Mouse (Mus musculus): ENCODE results near the gene Gucy1b2. TPM values are rescaled to one million over a fixed set of nuclear protein-coding genes. Genes with fewer than 3 reads are reported as not detected.

Gene Gucy1b2
- total RNA-seq (2022) = 1 to 10 TPM in 3 of 4 experiments, under 1 TPM in 1; 0.97 to 1.9 (median 1.3) TPM

DNA sequence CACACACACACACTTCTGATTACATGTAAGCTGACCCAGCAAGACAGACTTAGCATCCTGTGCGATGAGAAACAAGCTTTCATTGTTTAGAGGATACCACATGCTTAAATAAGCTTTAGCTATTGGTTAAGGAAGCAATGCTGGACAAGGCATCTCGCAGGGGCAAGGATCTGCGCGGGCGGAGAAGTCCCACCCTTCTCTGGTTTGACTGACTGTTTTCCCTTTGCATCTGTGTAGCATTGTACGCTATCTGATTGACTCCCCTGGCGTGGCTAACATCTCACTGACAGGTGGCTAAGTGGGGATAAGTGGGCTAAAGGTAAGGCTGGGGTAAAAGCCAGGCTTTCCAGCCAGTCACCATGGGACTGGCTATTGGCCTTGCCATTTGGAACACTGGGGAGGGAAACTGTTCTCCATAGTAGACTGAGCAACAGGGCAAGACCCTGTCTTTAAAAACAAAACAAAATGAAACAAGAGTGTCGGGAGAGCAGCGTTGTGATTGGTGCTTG is at the start of gene Gucy1b2:
TSS of gene Gucy1b2 (minus strand) at position 51 of the 509 bp plus-strand sequence.
- no peak for DNase-seq

DNA sequence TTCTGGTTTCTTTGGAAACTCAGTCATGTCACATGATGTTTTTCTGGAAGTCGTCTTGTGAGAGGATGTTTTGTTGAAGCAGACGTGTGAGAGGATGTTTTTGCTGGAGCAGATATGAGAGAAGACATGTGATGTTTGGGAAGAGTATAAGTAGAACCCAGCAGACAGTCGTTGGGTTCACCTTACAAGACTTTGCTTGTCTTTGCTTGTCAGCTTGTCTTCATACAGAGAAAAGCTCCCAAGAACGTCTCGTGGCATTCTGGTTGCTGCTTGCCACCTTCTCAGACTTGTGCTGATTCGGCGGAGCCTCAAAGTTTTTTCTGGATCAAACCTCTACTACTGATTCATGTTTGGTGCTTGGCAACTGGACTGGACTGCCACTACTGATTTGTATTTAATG is 41.3 kb upstream of the Gucy1b2 start:
- no peak for DNase-seq

DNA sequence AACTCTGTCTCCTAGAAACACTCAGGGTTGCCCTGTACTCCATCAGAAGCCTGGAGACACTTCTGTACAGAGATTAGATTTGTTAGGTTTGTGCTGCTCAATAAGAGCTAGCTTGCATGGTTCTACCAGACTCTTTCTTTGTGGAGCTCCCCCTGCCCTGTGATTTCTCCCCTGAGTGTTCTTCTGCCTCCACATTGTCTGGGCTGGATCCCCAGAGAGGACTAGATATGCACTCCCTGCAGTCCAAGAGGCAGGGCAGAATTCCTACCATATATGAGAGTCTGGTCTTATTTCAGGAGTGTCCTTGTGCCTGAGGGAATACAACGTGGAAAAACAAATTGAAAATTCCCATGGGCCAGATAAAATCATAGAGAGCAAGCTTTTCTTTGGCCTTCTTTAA is 40.4 kb upstream of the Gucy1b2 start:
- no peak for DNase-seq

DNA sequence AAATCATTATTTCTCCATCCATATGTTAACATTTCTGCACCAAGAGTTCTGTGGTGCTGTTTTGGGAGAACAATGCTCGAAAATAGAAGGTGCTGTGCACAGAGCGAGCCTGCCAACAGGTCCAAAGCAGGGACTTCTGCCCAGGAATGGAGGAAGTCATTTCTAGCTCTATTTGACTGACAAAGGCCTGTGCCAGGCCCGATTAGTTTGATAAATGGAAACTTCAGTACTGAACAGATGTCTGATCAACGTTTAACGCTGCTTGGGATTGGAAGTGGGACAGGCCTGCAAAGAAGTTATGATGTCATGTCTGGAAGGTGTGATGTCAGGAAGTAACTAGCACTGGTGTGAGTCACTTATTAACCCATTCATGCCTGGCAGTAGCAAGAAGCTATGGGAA is 37.4 kb upstream of the Gucy1b2 start:
- no peak for DNase-seq

DNA sequence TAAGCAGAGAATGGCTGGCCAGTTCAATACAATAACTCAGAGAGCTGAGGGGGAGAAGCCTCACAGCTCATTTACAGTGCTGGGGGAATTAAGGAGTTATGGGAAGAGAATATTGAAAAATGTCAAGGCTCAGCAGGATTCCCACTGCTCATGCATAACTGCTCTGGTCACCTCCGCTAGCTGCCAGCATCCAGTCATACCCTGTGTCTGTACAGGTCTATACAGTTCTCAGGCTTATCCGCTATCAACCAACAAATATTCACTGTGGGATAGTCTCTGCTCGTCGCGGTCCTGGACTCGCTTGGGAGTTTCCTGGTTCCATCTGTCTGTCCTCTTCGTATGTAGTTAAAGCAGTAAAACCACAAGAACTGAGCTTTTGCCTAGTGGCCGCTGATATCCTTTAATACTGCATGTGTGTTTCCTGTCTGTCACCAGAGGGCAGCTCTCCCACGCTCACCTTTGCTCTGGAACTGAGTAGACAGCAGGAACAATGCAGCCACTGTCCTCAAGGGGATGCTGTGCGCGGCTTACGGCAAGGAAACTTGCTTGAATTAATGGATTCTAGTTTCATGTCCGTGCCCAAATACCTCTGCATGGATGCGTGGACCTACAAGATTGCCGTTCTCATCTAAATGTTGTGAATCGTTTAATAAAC is 36.2 kb upstream of the Gucy1b2 start:
- peak; percentile 69 for DNase-seq

DNA sequence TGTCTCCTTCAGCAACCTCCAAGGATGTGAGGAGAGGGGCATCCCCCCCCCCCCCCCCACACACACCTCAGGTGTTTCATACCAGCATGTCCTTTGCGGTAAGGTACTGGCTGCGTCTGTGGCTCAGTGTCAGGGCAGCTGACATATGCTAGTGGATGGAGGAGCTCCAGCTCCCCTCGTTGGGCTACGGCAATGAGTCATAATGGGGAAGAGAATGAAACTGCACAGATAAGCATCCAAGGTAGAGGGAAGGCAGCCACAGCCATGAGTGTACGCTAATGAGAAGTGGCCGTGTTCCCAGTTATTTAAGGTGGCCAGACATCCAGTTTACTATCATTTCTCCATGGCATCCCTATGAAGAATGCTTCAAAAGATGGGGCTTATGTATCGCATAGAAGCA is 32.2 kb upstream of the Gucy1b2 start:
- no peak for DNase-seq

DNA sequence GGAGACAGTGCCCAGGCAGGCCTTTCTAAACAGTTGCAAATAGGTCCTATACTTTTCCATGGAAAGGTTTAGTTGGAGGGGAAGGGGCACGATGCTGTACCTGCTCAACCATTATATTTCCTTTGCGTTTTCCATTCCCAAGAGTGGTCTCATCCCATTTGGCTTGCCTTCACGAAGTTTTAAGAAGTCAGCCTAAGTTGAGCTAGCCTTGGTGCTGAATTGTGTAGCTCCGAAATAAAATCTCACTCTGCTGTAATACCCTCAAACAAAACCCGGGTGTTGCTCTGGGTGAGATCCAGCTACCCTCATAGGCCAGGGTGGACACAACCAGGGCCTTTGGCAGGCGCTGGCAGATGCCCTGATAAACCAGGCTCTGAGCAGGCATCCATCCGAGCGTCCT is 25.3 kb upstream of the Gucy1b2 start:
- no peak for DNase-seq

DNA sequence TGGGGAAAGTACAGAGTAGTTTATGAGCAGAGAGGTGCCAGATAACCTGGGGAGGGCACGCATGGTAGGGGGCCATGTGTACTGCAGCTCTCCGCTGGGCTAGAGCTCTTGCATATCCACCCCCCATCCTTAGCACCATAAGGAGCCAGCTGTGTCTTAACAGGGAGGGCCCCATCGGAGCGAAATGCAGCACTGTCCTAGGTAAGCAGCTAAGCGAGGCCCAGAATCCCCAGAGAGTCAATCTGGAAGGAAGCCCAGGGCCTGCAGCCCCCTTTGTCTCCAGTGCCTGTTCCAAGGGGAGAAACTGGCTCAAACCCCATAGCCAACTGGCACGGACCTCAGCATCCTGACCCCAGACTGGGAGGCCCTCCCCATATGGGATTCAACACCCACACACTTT is 23.3 kb upstream of the Gucy1b2 start:
- no peak for DNase-seq

DNA sequence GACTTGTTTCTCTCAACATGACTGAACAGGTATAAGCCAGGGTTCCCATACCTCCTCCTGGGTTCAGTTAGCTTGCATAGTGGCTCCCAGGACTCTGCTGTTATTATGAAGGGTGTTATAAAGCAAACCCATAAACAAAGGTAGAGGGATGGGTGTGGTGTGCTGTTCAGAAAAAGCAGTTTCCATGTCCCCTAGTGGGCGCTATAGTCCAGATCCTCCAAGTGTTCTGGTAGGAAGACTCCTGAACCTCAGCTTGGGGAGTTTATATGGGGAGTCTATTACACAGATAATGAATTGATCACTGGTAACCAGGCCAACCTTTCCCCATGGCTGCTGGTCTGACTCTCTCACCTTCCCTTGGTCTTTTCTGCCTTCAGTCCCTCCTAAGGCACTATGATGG is 18.4 kb upstream of the Gucy1b2 start:
- no peak for DNase-seq

DNA sequence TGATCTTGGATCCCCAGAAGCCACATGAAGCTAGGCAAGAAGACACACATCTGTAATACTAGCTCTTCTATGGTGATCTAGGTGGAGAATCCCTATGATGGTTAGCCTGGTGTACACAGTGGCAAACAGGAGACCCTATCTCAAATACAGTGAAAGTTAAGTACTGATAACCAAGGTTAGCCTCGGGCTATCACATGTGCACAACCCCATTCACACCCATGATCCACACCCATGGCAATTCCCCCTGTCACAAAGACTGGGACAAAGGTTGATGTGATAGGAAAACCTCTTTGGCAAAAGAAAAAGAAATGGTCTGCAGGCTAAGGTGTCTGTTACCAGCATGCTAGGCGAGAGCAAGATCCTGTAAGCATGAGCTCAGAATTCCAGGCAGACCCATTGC is 16.0 kb upstream of the Gucy1b2 start:
- DNase-seq = no peak

DNA sequence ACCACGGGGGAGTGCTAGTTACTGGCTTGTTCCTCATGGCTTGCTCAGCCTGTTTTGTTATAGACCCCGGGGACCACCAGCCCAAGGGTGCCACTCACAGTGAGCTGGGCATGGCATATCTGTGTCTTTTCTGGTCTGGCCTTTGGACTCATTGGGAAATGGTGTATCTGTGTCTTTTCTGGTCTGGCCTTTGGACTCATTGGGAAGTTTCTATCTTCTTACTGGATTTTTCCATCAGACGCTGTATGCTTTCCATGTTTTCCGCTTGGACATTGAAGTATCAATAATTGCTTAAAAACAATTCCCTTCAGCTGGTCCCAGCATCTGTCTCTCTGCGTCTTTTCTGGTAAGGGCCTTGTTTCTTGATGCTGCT is 12.7 kb upstream of the Gucy1b2 start:
- DNase-seq = no peak

DNA sequence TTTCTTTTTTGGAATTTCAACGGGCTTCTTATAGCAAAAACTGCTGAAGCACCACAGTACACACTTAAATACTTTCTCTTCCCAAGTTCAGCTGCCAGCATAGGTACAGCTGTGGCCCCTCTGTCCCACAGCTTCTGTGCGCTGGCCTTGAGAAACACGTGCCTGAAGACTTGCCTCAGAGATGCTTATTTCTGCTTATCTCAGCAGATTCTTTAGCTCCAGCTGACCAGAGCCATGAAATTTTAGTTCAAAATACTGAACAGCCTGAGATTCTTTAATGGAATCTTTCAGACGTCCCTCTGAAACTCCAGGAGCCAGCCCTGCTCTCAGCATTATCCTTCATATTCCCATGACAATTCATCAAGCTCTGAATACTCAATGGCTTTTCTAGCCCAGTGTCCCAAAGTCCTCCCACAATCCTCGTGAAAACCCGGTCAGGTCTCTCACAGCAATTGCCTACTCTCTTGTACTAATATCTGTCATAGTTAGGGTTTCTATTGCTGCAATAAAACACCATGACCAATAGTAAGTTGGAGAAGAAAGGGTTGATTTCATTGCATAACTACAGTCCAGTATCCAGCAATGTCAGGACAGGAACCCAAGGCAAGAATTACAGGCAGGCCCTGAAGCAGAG is 12.1 kb upstream of the Gucy1b2 start:
- DNase-seq = no peak

DNA sequence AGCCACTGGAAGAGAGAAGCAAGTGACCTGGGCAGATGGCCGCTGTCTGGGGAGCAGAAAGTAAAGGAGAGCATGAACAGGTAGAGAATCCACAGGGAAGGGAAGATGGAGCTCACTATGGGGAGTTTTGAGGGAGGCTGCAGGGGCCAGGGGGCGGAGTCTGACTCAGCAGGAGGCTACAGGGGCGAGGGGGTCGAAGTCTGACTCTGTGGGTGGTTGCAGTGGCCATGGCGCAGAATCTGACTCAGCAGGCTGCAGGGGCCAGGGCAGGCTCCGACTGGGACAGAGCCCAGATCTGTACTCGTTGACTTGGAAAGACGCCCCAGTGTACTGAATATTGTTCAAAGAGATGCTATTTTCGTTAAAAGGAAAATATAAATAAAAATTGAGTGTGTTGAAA is 8.9 kb upstream of the Gucy1b2 start:
- DNase-seq = no peak

DNA sequence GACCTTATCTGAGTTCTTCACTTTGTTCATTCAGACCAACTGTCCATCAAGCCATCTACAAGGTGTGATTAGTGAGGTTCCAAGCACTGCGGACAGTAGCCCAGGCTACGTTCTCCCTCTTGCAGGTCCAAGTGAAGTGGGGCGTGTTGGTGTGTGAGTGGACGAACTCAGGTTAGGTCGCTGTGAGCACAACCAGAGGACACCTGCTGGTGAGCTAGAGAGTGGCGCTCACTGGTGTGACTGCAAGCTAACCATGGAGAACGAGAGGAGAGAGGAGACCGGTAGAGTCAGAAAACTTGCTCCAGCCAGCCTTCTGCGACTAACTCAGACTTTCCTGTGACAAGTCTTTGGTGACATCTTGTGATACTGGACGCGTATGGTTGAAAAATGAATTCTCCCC is 3.5 kb upstream of the Gucy1b2 start:
- no peak for DNase-seq

DNA sequence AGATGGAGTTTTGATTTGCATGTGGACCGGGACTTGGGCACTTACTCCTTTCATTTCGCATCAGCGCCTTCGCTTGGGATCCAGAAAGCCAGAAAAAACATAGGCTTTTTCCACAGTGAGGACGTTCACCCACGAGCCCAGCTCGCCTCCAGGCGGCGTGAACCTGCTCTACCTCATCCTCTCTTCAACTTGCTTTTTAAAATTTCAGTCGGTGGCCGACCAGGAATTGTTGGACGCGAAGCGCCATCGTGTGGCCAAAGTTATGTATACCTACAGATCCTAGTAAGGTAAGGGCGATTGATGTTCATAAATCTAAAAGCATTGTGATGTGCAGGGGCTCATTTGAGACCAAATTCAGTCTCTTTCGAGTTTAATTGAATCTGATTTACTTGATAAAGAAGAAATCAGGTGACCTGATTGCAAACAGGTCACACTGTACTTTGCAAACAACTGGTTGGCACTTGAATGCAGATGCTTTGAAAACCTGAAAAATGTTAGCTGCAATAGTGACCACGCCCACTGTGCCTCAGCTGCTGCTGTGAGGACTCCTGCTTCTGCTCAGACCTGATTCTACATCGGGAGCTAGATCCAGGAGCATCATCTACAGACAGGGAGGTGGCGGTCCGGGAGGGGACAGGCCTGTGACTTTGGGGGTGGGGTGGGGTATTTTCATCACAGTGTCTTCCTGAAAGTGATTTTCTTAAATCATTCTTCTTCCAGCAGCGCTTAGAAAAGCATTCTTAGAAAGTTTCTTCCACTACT is 1.5 kb upstream of the Gucy1b2 start:
- peak; percentile 76 for DNase-seq

DNA sequence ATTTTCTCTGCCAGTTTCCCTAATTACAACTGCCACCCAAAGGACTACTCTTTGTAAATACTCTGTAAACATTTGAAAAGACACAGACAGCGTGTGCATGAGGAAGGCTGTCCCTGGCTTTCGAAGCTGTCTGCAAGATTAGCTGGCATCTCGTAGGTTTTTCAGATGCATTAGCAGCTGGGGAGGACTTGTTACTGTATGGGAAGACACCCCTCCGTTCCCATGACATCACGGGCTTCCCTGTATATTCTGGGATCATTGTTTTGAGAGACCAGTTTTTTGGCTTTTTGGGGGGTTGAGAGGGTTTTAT is 564 bp downstream of the Gucy1b2 start:
- DNase-seq = no peak

DNA sequence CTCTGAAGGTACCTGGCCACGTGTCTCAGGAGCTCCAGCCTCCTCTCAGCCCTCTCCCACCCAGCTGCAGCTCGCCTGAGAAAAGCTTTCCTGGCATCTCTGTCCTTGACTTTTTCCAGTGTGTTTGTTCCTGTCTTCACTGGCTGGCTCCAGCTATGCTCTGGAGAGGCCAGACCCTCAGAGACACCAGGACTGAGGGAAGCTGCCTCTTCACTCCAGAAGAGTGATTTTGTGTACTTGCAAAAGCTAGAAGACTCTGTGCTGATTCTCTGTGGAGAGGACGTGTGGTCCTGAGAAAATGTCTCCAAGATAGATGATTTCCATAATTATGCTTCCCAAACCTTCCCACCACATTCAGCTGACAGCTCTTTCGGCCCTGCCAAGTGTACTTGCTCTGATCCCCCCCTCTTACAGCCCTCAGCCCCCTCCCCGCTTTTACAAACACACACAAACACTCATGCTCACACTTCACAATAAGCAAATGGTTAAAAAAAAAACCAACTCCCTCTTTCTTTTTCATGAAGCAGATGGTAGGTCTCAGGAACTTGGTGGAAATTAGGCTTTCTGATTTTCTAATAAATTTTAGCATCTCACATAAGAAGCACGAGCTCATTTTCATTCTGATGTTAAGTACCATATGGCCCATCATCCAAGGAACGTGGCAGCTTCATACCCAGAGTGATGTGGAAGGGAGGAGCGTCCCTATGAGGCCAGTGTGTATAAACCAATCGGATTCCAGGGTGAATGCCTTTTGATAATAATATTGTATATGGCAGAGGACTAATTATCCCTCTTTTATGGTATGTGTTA is 1.1 kb downstream of the Gucy1b2 start:
- no peak for DNase-seq

DNA sequence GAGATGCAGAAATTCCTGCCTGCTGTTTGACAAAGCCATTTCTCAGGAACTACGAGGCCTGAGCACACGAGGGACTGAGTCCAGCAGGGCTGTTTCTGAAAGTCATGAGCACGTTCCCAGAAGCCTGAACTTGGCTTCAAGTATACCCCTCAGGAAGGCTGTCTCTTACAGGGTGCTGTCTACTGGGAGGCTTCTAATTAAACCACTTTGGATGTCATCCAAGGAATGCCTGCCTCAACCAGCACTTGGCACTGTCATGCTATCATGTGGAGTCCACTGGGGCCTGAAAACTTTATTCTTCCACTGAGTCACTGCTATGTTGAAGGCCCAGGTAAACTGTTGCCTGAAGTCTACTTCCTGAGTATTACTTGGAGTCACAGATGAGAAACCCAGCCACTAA is 2.0 kb downstream of the Gucy1b2 start:
- DNase-seq = no peak

DNA sequence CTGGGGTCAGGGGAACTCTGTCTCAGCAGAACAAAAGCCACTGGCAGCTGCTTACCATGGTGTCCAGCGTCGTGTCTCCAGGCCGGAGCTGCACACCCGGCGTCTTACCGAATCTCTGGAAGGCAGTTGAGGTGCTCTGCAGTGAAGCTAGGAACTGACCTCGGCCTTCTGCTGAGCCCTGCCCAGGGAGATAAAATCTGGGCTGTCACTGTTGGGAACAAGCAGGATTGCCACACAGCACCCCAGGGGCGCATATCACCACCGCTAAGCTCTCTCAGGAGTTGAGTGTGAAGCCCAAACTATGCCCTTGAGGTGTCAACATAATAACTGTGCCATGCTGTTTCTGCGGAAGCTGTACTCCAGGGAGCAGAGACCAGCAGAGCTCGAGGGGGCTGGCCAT is 2.8 kb downstream of the Gucy1b2 start:
- peak; percentile 30 for DNase-seq

DNA sequence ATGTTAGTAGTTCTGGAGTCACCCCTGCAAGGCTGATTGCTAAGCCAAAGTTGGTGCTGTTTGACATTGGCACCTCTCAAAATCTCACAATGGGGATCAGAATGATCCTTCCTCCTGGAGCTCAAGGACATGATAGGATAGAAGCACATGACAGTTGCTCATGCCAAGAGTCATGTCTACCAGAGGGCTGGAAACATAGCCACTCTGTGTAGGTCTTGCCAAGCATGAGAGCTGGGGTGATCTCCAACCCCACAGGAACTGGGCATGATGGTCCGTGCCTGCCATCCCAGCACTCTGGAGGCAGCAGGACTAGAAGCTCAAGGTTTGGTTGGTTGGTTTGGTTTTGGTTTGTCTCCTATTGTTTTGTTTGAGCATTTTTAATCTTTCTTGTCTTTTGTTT is 5.4 kb downstream of the Gucy1b2 start:
- DNase-seq = no peak

DNA sequence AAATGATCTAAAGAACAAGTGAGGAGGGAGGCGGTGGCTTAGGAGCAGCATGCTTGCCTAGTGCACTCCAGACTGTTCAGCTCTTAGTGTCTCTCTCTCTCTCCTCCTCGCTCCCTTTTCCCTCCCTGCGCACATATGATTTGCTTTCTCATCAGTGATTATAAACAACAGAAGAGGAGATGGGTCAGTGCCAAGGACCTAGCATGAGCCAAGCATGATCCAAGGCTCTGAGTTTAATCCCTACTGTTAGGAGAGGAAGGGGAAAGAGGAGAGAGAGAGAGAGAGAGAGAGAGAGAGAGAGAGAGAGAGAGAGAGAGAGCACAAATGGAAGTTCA is 8.9 kb downstream of the Gucy1b2 start:
- no peak for DNase-seq

DNA sequence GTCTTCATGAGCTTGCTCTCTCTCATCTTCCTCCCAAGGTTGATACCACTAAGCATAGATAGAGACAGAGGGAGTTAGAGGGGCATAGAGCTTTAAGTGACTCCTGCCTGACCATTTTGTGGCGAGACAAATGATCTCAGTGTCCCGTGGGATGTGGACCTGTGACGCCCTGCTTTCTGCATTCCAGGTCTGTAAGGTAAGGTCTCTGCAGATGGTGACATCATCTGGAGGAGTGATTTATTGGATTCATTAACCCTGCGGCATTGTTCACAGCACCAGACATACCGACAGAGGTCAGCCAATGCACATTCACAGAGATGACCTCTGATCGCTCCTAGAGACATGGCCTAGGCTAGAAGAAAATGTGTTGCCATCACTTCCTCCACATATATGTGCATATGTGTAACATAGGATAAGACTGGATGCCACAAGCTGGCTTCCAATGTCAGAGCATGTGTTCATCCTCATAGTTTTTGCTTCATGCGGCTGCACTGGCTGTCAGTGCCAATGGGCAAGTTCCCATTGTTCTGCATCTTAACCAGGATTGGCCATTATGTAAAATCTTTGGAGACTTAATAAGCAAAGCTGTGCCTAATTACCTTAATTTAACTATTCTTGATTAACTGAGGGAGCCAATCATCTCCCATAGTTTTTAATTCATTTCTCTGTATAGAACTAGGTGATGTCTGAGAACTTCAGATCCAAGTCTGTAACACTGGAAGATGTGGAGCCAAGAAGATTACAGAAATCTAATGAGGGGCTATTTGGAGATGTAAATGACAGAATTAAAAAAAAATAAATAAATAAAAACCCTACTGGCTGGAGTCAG is 9.5 kb downstream of the Gucy1b2 start:
- no peak for DNase-seq
